In the genomic region with DNA sequence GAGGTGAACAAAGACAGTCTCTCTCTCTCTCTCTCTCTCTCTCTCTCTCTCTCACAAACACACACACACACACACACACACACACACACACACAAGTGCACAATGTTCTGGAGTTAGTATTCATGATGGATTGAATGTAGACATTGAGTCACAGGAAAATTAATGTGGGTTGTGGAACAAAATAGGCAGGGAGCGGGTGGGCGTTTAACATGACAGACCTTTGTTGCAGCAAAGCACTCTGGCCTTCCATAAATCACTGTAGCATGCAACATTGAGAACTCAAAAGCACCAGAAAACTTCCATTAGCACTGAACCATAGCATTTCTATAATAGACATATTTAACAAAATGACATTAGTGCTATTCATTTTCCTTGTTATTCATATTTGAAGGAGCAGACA, we compare ENCODE assay signal across 29 mouse cellular contexts.
DNase-seq lines count a peak whose midpoint lies in the region; ATAC-seq and TF ChIP-seq lines count a peak whose summit lies in the region.
"Had no signal": no experiment of that assay in that cellular context is flagged by ENCODE, and none has a peak within 500 bp of the region (broad histone marks: within the 10 kb centered on the region; RNA-seq: fewer than 3 reads in every experiment).

No protein-coding gene starts in this region.

- H3K36me3 ChIP-seq in hindbrain, embryonic 12.5 days = no peaks in the 10 kb centered on the region
- H3K36me3 ChIP-seq in hindbrain, embryonic 13.5 days = no peaks in the 10 kb centered on the region
- H3K36me3 ChIP-seq in midbrain, embryonic 13.5 days = no peaks in the 10 kb centered on the region
- H3K36me3 ChIP-seq in midbrain, embryonic 14.5 days (ENCODE audit: control insufficient read depth, insufficient read depth, low read length) = no peaks in the 10 kb centered on the region
- H3K36me3 ChIP-seq: forebrain, embryonic 12.5 days; heart, embryonic 12.5 days; intestine, embryonic 15.5 days; liver, embryonic 12.5 days; midbrain, embryonic 12.5 days; stomach, embryonic 15.5 days had no signal

- H3K27ac ChIP-seq in hindbrain, embryonic 12.5 days = no peak overlapping the region
- H3K27ac ChIP-seq in hindbrain, embryonic 13.5 days = no peak overlapping the region
- H3K27ac ChIP-seq in midbrain, embryonic 13.5 days = no peak overlapping the region
- H3K27ac ChIP-seq in midbrain, embryonic 14.5 days (replicated peaks; ENCODE audit: low read depth, low read length) = no peak overlapping the region
- peak overlapping the region; percentile 84 for H3K27ac ChIP-seq in layer of hippocampus, adult 2 months
- H3K27ac ChIP-seq: forebrain, embryonic 12.5 days; gastrocnemius, adult 2 months; hindbrain, postnatal 0 days; intestine, embryonic 15.5 days; liver, embryonic 12.5 days; midbrain, embryonic 12.5 days; stomach, embryonic 15.5 days had no signal

- H3K27me3 ChIP-seq in hindbrain, embryonic 12.5 days = no peaks in the 10 kb centered on the region
- no peaks in the 10 kb centered on the region for H3K27me3 ChIP-seq in hindbrain, embryonic 13.5 days
- no peaks in the 10 kb centered on the region for H3K27me3 ChIP-seq in midbrain, embryonic 13.5 days
- H3K27me3 ChIP-seq in midbrain, embryonic 14.5 days (ENCODE audit: control insufficient read depth, insufficient read depth, low read length) = no peaks in the 10 kb centered on the region
- H3K27me3 ChIP-seq: forebrain, embryonic 12.5 days; heart, embryonic 12.5 days; intestine, embryonic 15.5 days; liver, embryonic 12.5 days; midbrain, embryonic 12.5 days; stomach, embryonic 15.5 days had no signal

- TF ChIP-seq POLR2A in brain, embryonic 14.5 days (IDR thresholded peaks at IDR 0.05; ENCODE audit: borderline replicate concordance, extremely low read depth, insufficient read depth, insufficient read length, poor library complexity, severe bottlenecking) = no peak

- 0 out of 2 replicates have a peak, but pooled peaks have one; percentile 40 for ATAC-seq in hindbrain, embryonic 12.5 days (ENCODE audit: low FRiP score)
- no peak for ATAC-seq in hindbrain, embryonic 13.5 days (ENCODE audit: low FRiP score)
- peak; percentile 48; the same call in 1 of the 2 replicates for ATAC-seq in midbrain, embryonic 13.5 days
- ATAC-seq in midbrain, embryonic 14.5 days (ENCODE audit: low FRiP score, low TSS enrichment) = no peak
- ATAC-seq: hindbrain, postnatal 0 days; intestine, embryonic 15.5 days; liver, embryonic 12.5 days; liver, postnatal 0 days had no signal

- H3K4me3 ChIP-seq in hindbrain, embryonic 12.5 days = no peak overlapping the region
- no peak overlapping the region for H3K4me3 ChIP-seq in hindbrain, embryonic 13.5 days
- no peak overlapping the region for H3K4me3 ChIP-seq in midbrain, embryonic 13.5 days (replicated peaks)
- H3K4me3 ChIP-seq in midbrain, embryonic 14.5 days (replicated peaks; ENCODE audit: low read depth, low read length) = no peak overlapping the region
- H3K4me3 ChIP-seq in layer of hippocampus, adult 2 months = no peak overlapping the region
- H3K4me3 ChIP-seq: erythroblast, embryonic 14.5 days; forebrain, embryonic 12.5 days; gastrocnemius, adult 2 months; heart, embryonic 12.5 days; intestine, embryonic 15.5 days; liver, embryonic 12.5 days; midbrain, embryonic 12.5 days; stomach, embryonic 15.5 days had no signal

- no peaks in the 10 kb centered on the region for H3K9me3 ChIP-seq in hindbrain, embryonic 12.5 days (replicated peaks)
- H3K9me3 ChIP-seq in hindbrain, embryonic 13.5 days = no peaks in the 10 kb centered on the region
- H3K9me3 ChIP-seq in midbrain, embryonic 13.5 days = no peaks in the 10 kb centered on the region
- no peaks in the 10 kb centered on the region for H3K9me3 ChIP-seq in midbrain, embryonic 14.5 days (ENCODE audit: control insufficient read depth, low read length)
- H3K9me3 ChIP-seq: forebrain, embryonic 12.5 days; heart, embryonic 12.5 days; intestine, embryonic 15.5 days; liver, embryonic 12.5 days; midbrain, embryonic 12.5 days; stomach, embryonic 15.5 days had no signal

- 49% methylated on average over 2 of the region's 2 CpGs for WGBS in hindbrain, embryonic 12.5 days
- whole genome bisulfite sequencing in hindbrain, embryonic 13.5 days = 61% methylated on average over 2 of the region's 2 CpGs
- 73% methylated on average over 2 of the region's 2 CpGs for WGBS in midbrain, embryonic 13.5 days
- WGBS in midbrain, embryonic 14.5 days = 79% methylated on average over 2 of the region's 2 CpGs

- no peak overlapping the region for H3K9ac ChIP-seq in hindbrain, embryonic 12.5 days
- no peak overlapping the region for H3K9ac ChIP-seq in hindbrain, embryonic 13.5 days
- H3K9ac ChIP-seq in midbrain, embryonic 13.5 days (replicated peaks) = no peak overlapping the region
- no peak overlapping the region for H3K9ac ChIP-seq in midbrain, embryonic 14.5 days (replicated peaks; ENCODE audit: low read length)
- H3K9ac ChIP-seq: forebrain, embryonic 12.5 days; heart, embryonic 12.5 days; intestine, embryonic 15.5 days; liver, embryonic 12.5 days; liver, postnatal 0 days; midbrain, embryonic 12.5 days; stomach, embryonic 15.5 days had no signal

- no peaks in the 10 kb centered on the region for H3K4me1 ChIP-seq in hindbrain, embryonic 12.5 days
- H3K4me1 ChIP-seq in hindbrain, embryonic 13.5 days (replicated peaks) = no peaks in the 10 kb centered on the region
- no peaks in the 10 kb centered on the region for H3K4me1 ChIP-seq in midbrain, embryonic 13.5 days (replicated peaks)
- no peaks in the 10 kb centered on the region for H3K4me1 ChIP-seq in midbrain, embryonic 14.5 days (ENCODE audit: control insufficient read depth, insufficient read depth, low read length)
- H3K4me1 ChIP-seq: forebrain, embryonic 12.5 days; heart, embryonic 12.5 days; intestine, embryonic 15.5 days; liver, embryonic 12.5 days; stomach, embryonic 15.5 days had no signal

- H3K4me2 ChIP-seq in hindbrain, embryonic 12.5 days (replicated peaks) = no peak overlapping the region
- no peak overlapping the region for H3K4me2 ChIP-seq in hindbrain, embryonic 13.5 days
- no peak overlapping the region for H3K4me2 ChIP-seq in midbrain, embryonic 13.5 days (replicated peaks)
- H3K4me2 ChIP-seq in midbrain, embryonic 14.5 days (ENCODE audit: low read length) = no peak overlapping the region
- H3K4me2 ChIP-seq: forebrain, embryonic 12.5 days; heart, embryonic 12.5 days; intestine, embryonic 15.5 days; liver, embryonic 12.5 days; midbrain, embryonic 12.5 days; stomach, embryonic 15.5 days had no signal

- DNase-seq in midbrain, embryonic 14.5 days = no peak
- peak; percentile 27 for DNase-seq in brain, embryonic 14.5 days (ENCODE audit: low read depth)
- DNase-seq in layer of hippocampus, adult 2 months (ENCODE audit: low spot score in 2 of 2) = peak; percentile 29 to 41
- no peak for DNase-seq in c-Kit-positive CD71-positive TER-119-positive erythroid progenitor cells, embryonic 14.5 days (ENCODE audit: low spot score)
- DNase-seq in ovary, postnatal 10 days (ENCODE audit: low spot score) = no peak
- DNase-seq: adrenal gland, postnatal 25 days; B cell, adult 2 months; cerebellum, adult 9-10 months; gastrocnemius, adult 2 months; gastrocnemius, postnatal 36 days; heart, adult 18-20 months; heart, postnatal 4 days; kidney, adult 9 months; kidney, postnatal 25 days; left cerebral cortex, postnatal 4 days; liver, postnatal 0 days; lung, postnatal 36 days; right cerebral cortex, postnatal 25 days had no signal

- no peak for TF ChIP-seq CTCF in brain, embryonic 14.5 days (IDR thresholded peaks at IDR 0.05; ENCODE audit: borderline replicate concordance, extremely low read depth, insufficient read depth, insufficient read length)
- TF ChIP-seq CTCF in layer of hippocampus, adult 2 months (conservative IDR thresholded peaks at IDR 0.05) = no peak

Comparison
In these comparisons a context has a peak if more than half of its experiments do, and no peak if none do; other contexts are left out.
1. ATAC-seq: peak in hindbrain, embryonic 12.5 days (single experiment) and midbrain, embryonic 13.5 days (single experiment); none in hindbrain, embryonic 13.5 days (single experiment) and midbrain, embryonic 14.5 days (single experiment).
2. DNase-seq: peak in brain, embryonic 14.5 days (single experiment) and layer of hippocampus, adult 2 months (2 of 2); none in midbrain, embryonic 14.5 days (single experiment), c-Kit-positive CD71-positive TER-119-positive erythroid progenitor cells, embryonic 14.5 days (single experiment) and ovary, postnatal 10 days (single experiment).